ENCODE assay signal across 8 mouse cellular contexts in genomic region chr9:119981183-119982179, GRCm38 (mm10). TPM values are rescaled to one million over a fixed set of nuclear protein-coding genes. Genes with fewer than 3 reads are reported as not detected.
DNase-seq lines count a peak whose midpoint lies in the region; ATAC-seq and TF ChIP-seq lines count a peak whose summit lies in the region.

No protein-coding gene starts in this region.

- TF ChIP-seq CTCF in layer of hippocampus, adult 2 months (conservative IDR thresholded peaks at IDR 0.05) = peak; percentile 21; the same call in 1 of the 2 replicates

- WGBS in hindbrain, embryonic 14.5 days = 3% methylated on average over 16 of the region's 16 CpGs
- WGBS in limb, embryonic 13.5 days = under 1% methylated on average over 16 of the region's 16 CpGs
- 2% methylated on average over 16 of the region's 16 CpGs for WGBS in midbrain, embryonic 12.5 days

- 0 out of 2 replicates have a peak, but pooled peaks have one; percentile 1 for ATAC-seq in hindbrain, embryonic 14.5 days (ENCODE audit: low FRiP score)
- no peak for ATAC-seq in limb, embryonic 13.5 days (ENCODE audit: low FRiP score, low read depth)
- ATAC-seq in midbrain, embryonic 12.5 days (ENCODE audit: low FRiP score, low read depth) = peak; percentile 20; the same call in 1 of the 2 replicates

- H3K4me1 ChIP-seq in hindbrain, embryonic 14.5 days (replicated peaks; ENCODE audit: control insufficient read depth, insufficient read depth, low read length) = peaks cover 51% of the 10 kb centered on the region
- peaks cover 82% of the 10 kb centered on the region for H3K4me1 ChIP-seq in limb, embryonic 13.5 days
- peaks cover 58% of the 10 kb centered on the region for H3K4me1 ChIP-seq in midbrain, embryonic 12.5 days

- H3K36me3 ChIP-seq in hindbrain, embryonic 14.5 days (replicated peaks; ENCODE audit: control insufficient read depth, insufficient read depth) = no peaks in the 10 kb centered on the region
- no peaks in the 10 kb centered on the region for H3K36me3 ChIP-seq in limb, embryonic 13.5 days
- no peaks in the 10 kb centered on the region for H3K36me3 ChIP-seq in midbrain, embryonic 12.5 days

- no peaks in the 10 kb centered on the region for H3K9me3 ChIP-seq in hindbrain, embryonic 14.5 days (ENCODE audit: control insufficient read depth, low read length)
- H3K9me3 ChIP-seq in limb, embryonic 13.5 days = no peaks in the 10 kb centered on the region
- no peaks in the 10 kb centered on the region for H3K9me3 ChIP-seq in midbrain, embryonic 12.5 days

- DNase-seq in layer of hippocampus, adult 2 months (ENCODE audit: low spot score in 2 of 2) = no peak
- DNase-seq in layer of hippocampus, adult 9-10 months (ENCODE audit: low spot score) = no peak
- DNase-seq in cerebellum, adult 8-10 months = peak; percentile 37
- peak; percentile 74 for DNase-seq in gastrocnemius, adult 18-20 months (ENCODE audit: low spot score)
- DNase-seq in hindbrain, embryonic 14.5 days (ENCODE audit: low spot score) = peak; percentile 65
- DNase-seq in spleen, postnatal 36 days (ENCODE audit: low spot score in 2 of 2) = peak; percentile 80 to 81

- peak overlapping the region; percentile 80 for H3K4me3 ChIP-seq in layer of hippocampus, adult 2 months
- no peak overlapping the region for H3K4me3 ChIP-seq in hindbrain, embryonic 14.5 days (replicated peaks; ENCODE audit: low read length)
- peak overlapping the region; percentile 70 for H3K4me3 ChIP-seq in limb, embryonic 13.5 days
- peak overlapping the region; percentile 26 for H3K4me3 ChIP-seq in midbrain, embryonic 12.5 days

- peaks cover 22% of the 10 kb centered on the region for H3K27me3 ChIP-seq in hindbrain, embryonic 14.5 days (ENCODE audit: control insufficient read depth, insufficient read depth, low read length)
- H3K27me3 ChIP-seq in limb, embryonic 13.5 days = no peaks in the 10 kb centered on the region
- peaks cover 39% of the 10 kb centered on the region for H3K27me3 ChIP-seq in midbrain, embryonic 12.5 days

- H3K9ac ChIP-seq in hindbrain, embryonic 14.5 days = peak overlapping the region; percentile 11; the same call in 1 of the 2 replicates
- H3K9ac ChIP-seq in limb, embryonic 13.5 days = peak overlapping the region; percentile 53
- peak overlapping the region; percentile 28; the same call in 1 of the 2 replicates for H3K9ac ChIP-seq in midbrain, embryonic 12.5 days (replicated peaks)

- peak overlapping the region; percentile 96 for H3K27ac ChIP-seq in layer of hippocampus, adult 2 months
- H3K27ac ChIP-seq in hindbrain, embryonic 14.5 days = peak overlapping the region; percentile 47
- H3K27ac ChIP-seq in limb, embryonic 13.5 days = peak overlapping the region; percentile 88
- peak overlapping the region; percentile 54 for H3K27ac ChIP-seq in midbrain, embryonic 12.5 days (replicated peaks)

- peak overlapping the region; percentile 87 for H3K4me2 ChIP-seq in hindbrain, embryonic 14.5 days (replicated peaks)
- peak overlapping the region; percentile 99 for H3K4me2 ChIP-seq in limb, embryonic 13.5 days (replicated peaks)
- peak overlapping the region; percentile 85 for H3K4me2 ChIP-seq in midbrain, embryonic 12.5 days (replicated peaks)

RNA-seq across cellular contexts. Expression of gene Csrnp1, which starts 3.0 kb away (rescaled TPM):
- total RNA-seq in layer of hippocampus, adult 2 months (2021) = 10 to 100 TPM; 13.7 TPM
- total RNA-seq in gastrocnemius, adult 18-20 months (2021) = 10 to 100 TPM; 11.4 to 27.0 TPM
- polyA plus RNA-seq in hindbrain, embryonic 14.5 days (2014; fragmentation: Nextera tagmentation; extraction: Ambion mirVana) = 0.68 and 0.80 TPM in 2 replicates
- 4.5 and 6.4 TPM in 2 replicates for polyA plus RNA-seq in limb, embryonic 13.5 days (2015; fragmentation: Nextera tagmentation; extraction: Ambion mirVana)
- 0.89 and 1.5 TPM in 2 replicates for polyA plus RNA-seq in midbrain, embryonic 12.5 days (2016; fragmentation: Nextera tagmentation; extraction: Ambion mirVana)

RNA-seq across cellular contexts. Expression of gene Xirp1, which starts 41.9 kb away (rescaled TPM):
- under 1 TPM; 0.10 to 0.23 TPM for total RNA-seq in layer of hippocampus, adult 2 months (2021)
- 100 to 1,000 TPM in 1 of 2 experiments, 10 to 100 TPM in 1; 81.3 to 590 TPM for total RNA-seq in gastrocnemius, adult 18-20 months (2021)
- 0.04 TPM in 1 of 2 replicates, not detected in the other for polyA plus RNA-seq in hindbrain, embryonic 14.5 days (2014; fragmentation: Nextera tagmentation; extraction: Ambion mirVana)
- 0.70 and 1.0 TPM in 2 replicates for polyA plus RNA-seq in limb, embryonic 13.5 days (2015; fragmentation: Nextera tagmentation; extraction: Ambion mirVana)
- 0.04 TPM in 1 of 2 replicates, not detected in the other for polyA plus RNA-seq in midbrain, embryonic 12.5 days (2016; fragmentation: Nextera tagmentation; extraction: Ambion mirVana)

RNA-seq across cellular contexts. Expression of gene Ttc21a, which starts 44.1 kb away (rescaled TPM):
- total RNA-seq in layer of hippocampus, adult 2 months (2021) = under 1 TPM; 0.49 to 0.92 TPM
- not detected for total RNA-seq in gastrocnemius, adult 18-20 months (2021)
- 1.2 TPM in 2 replicates for polyA plus RNA-seq in hindbrain, embryonic 14.5 days (2014; fragmentation: Nextera tagmentation; extraction: Ambion mirVana)
- polyA plus RNA-seq in limb, embryonic 13.5 days (2015; fragmentation: Nextera tagmentation; extraction: Ambion mirVana) = 0.18 and 0.20 TPM in 2 replicates
- 0.22 and 0.43 TPM in 2 replicates for polyA plus RNA-seq in midbrain, embryonic 12.5 days (2016; fragmentation: Nextera tagmentation; extraction: Ambion mirVana)

RNA-seq across cellular contexts. Expression of gene Gorasp1, which starts 44.1 kb away (rescaled TPM):
- 10 to 100 TPM; 33.1 to 40.8 TPM for total RNA-seq in layer of hippocampus, adult 2 months (2021)
- total RNA-seq in gastrocnemius, adult 18-20 months (2021) = 10 to 100 TPM; 21.0 to 21.6 TPM
- polyA plus RNA-seq in hindbrain, embryonic 14.5 days (2014; fragmentation: Nextera tagmentation; extraction: Ambion mirVana) = 24.3 and 27.9 TPM in 2 replicates
- 29.5 and 31.5 TPM in 2 replicates for polyA plus RNA-seq in limb, embryonic 13.5 days (2015; fragmentation: Nextera tagmentation; extraction: Ambion mirVana)
- polyA plus RNA-seq in midbrain, embryonic 12.5 days (2016; fragmentation: Nextera tagmentation; extraction: Ambion mirVana) = 21.3 and 23.3 TPM in 2 replicates

Comparison
In these comparisons a context has a peak if more than half of its experiments do, and no peak if none do; other contexts are left out.
1. DNase-seq: peak in cerebellum, adult 8-10 months (single experiment), gastrocnemius, adult 18-20 months (single experiment), hindbrain, embryonic 14.5 days (single experiment) and spleen, postnatal 36 days (2 of 2); none in layer of hippocampus, adult 2 months (0 of 2) and layer of hippocampus, adult 9-10 months (single experiment).
2. Peak in every context shown above with its lines, with median percentiles within 50 percentile points of each other: H3K27ac ChIP-seq, H3K4me2 ChIP-seq and H3K9ac ChIP-seq.